Mouse (Mus musculus): ENCODE measurements around the gene Antxr1. TPM values are rescaled to one million over a fixed set of nuclear protein-coding genes. Genes with fewer than 3 reads are reported as not detected.

Antxr1 gene
- polyA plus RNA-seq, 1 experiment from 2014 or later, result 3.6 TPM

DNA sequence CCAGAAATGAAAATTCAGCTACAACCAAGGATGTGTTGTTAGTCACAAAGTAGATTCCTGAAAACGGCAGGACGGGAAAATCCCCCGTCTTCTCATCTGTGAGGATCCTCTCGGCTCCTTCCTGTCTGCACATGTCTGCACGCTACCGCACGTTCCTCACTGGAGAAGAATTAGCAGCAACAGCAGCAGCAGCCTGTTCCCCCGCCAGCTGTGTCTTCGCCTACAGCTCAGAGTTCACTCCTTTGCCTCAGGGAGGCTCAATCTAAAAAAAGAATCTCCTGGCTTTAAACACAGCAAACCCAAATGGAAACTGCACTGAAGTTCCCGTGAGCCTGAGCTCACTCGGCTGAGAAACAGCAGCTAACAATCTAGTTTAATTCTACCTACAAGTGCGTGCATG lies 148.6 kb downstream of the Antxr1 start:
- Histone ChIP-seq H3K9ac (no peak overlapping the region), H3K9me3 (replicated peaks) (no peaks in the 10 kb centered on the region), H3K27ac (ENCODE audit: poor library complexity, severe bottlenecking) (peak overlapping the region; percentile 52; the same call in 1 of the 2 replicates), H3K27me3 (replicated peaks) (no peaks in the 10 kb centered on the region), H3K4me1 (replicated peaks) (peaks cover 56% of the 10 kb centered on the region), H3K4me3 (no peak overlapping the region), H3K36me3 (0 out of 2 replicates have a peak, but pooled peaks cover 2% of the 10 kb centered on the region), H3K4me2 (peak overlapping the region; percentile 18)
- ATAC-seq (ENCODE audit: insufficient number of reproducible peaks, low FRiP score), result no peak
- 27% methylated on average over 12 of the region's 12 CpGs for WGBS

DNA sequence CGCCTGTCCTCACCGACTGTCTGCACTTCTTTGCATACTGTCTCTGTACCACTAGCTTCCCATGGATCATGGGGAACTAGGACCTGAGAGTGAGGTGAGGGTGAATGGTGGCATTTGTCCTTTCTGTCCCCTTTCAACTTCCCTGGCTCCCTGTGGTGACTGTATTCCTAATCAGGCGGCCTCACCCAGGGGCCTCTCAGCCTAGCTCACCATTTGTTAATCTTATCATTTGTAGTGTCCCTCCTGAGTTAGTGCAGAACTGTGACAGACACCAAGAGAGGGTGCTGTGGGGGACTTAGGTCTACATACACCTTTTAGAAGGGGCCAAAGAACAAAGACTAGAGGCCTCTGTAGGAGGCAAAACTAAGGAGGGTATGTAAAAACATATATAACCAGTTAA lies 151.2 kb downstream of the Antxr1 start:
- ATAC-seq (ENCODE audit: insufficient number of reproducible peaks, low FRiP score), result peak; percentile 83

DNA sequence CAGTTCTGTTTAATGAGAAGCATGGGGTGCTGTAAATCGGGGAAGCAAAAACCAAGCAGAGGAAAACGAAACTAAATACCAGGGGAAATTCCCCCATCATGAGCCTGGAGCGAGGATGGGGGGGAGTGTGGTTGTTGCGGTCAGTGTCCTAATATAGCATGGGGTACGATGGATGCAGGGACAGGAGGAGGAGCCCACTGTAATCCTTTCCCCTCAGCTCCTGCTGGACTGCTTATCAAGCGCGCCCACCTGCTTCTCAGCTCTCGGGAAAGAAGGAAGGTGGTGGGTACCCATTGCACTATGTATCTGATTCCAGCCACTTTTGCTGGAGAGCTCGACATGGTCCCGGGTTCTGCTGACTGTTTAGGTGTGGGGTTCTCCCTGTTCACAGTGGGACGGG lies 151.6 kb downstream of the Antxr1 start:
- ATAC-seq (ENCODE audit: insufficient number of reproducible peaks, low FRiP score), result peak; percentile 72
- H3K9ac ChIP-seq, result no peak overlapping the region
- H3K4me3 ChIP-seq, result peak overlapping the region; percentile 3; the same call in 1 of the 2 replicates

More for the DNA sequence above, 151.2 kb downstream of the Antxr1 start:
- peak overlapping the region; percentile 82 for H3K27ac ChIP-seq (ENCODE audit: poor library complexity, severe bottlenecking)
- peak overlapping the region; percentile 46 for H3K4me2 ChIP-seq
- no peaks in the 10 kb centered on the region for H3K27me3 ChIP-seq (replicated peaks)
- H3K36me3 ChIP-seq, result no peaks in the 10 kb centered on the region
- H3K9me3 ChIP-seq (replicated peaks), result no peaks in the 10 kb centered on the region
- H3K9ac ChIP-seq, result no peak overlapping the region
- H3K4me1 ChIP-seq (replicated peaks), result peaks cover 49% of the 10 kb centered on the region
- peak overlapping the region; percentile 3; the same call in 1 of the 2 replicates for H3K4me3 ChIP-seq
- WGBS, result 27% methylated on average over 3 of the region's 3 CpGs

DNA sequence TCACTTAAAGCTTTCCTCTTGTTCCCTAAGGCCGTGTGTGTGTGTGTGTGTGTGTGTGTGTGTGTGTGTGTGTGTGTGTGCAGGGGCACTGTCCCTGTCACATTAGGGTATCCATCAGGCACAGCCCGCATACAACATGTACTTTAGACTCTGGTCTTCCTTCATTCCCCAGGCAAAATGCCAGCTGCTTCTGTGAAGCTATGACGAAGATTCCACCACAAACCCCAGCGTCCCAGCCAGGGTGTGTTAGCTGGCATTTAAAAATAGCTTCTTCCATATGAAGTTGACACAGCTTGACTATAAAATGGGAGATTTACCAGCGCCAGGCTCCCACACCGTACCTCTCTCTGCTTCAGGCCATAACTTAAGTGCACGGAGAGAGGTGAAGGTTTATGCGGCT lies 152.5 kb downstream of the Antxr1 start:
- Histone ChIP-seq H3K9ac (no peak overlapping the region), H3K4me1 (replicated peaks) (peaks cover 49% of the 10 kb centered on the region), H3K27me3 (replicated peaks) (no peaks in the 10 kb centered on the region), H3K4me2 (no peak overlapping the region), H3K27ac (ENCODE audit: poor library complexity, severe bottlenecking) (peak overlapping the region; percentile 82), H3K4me3 (no peak overlapping the region), H3K36me3 (peaks cover 7% of the 10 kb centered on the region; the same call in 1 of the 2 replicates), H3K9me3 (replicated peaks) (no peaks in the 10 kb centered on the region)
- no peak for ATAC-seq (ENCODE audit: insufficient number of reproducible peaks, low FRiP score)
- WGBS, result 58% methylated on average over 8 of the region's 8 CpGs

More for the DNA sequence above, 151.6 kb downstream of the Antxr1 start:
- Histone ChIP-seq H3K4me1 (replicated peaks) (peaks cover 49% of the 10 kb centered on the region), H3K9me3 (replicated peaks) (no peaks in the 10 kb centered on the region), H3K4me2 (peak overlapping the region; percentile 46), H3K36me3 (peaks cover 2% of the 10 kb centered on the region; the same call in 1 of the 2 replicates), H3K27ac (ENCODE audit: poor library complexity, severe bottlenecking) (peak overlapping the region; percentile 82), H3K27me3 (replicated peaks) (no peaks in the 10 kb centered on the region)
- WGBS, result 51% methylated on average over 11 of the region's 11 CpGs

DNA sequence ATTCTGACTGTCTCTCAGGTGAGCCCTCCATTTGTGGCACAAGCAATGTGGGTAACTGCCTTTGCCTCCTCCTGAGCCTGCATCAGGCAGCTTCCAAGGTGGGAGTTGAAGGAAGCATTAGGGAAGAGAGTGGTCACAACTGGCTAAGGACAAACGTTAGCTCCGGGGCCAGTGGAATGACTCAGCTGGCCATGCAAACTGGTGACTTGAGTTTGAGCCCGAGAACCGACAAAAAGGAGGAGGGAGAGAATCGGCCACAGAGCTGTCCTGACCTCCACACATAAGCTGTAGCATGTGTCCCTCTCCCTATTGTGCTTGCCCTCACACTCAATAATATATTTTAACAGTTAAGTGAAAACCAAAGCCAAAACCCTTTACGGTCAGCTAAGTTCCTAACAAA lies 152.9 kb downstream of the Antxr1 start:
- Histone ChIP-seq H3K4me2 (no peak overlapping the region), H3K27me3 (replicated peaks) (no peaks in the 10 kb centered on the region), H3K9me3 (replicated peaks) (no peaks in the 10 kb centered on the region), H3K4me3 (no peak overlapping the region), H3K9ac (no peak overlapping the region), H3K27ac (ENCODE audit: poor library complexity, severe bottlenecking) (peak overlapping the region; percentile 82), H3K36me3 (peaks cover 7% of the 10 kb centered on the region; the same call in 1 of the 2 replicates), H3K4me1 (replicated peaks) (peaks cover 49% of the 10 kb centered on the region)
- ATAC-seq (ENCODE audit: insufficient number of reproducible peaks, low FRiP score), result no peak
- 77% methylated on average over 6 of the region's 6 CpGs for WGBS

DNA sequence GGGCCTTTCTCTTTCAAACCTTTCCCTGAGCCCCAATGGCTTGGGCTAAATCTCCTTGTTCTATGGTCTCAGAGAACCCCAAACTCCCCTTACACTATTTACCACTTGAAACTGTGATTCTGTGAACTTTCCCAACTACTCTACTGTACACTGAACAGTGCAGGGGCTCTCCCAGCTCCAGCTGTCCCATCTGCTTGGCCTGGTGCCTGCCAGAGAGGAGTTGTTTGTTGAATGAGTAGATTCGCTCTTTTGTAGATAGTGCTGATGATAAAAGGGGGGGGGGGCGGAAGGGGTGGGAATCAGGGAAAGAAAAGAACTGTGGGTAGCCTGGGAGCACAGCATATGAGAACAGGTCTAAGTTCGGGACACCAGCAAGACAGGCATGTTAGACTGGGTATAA lies 164.2 kb downstream of the Antxr1 start:
- WGBS, result 73% methylated on average over 3 of the region's 3 CpGs
- Histone ChIP-seq H3K4me1 (replicated peaks) (no peaks in the 10 kb centered on the region; the same call in 1 of the 2 replicates), H3K27me3 (replicated peaks) (no peaks in the 10 kb centered on the region), H3K9ac (no peak overlapping the region), H3K4me2 (no peak overlapping the region), H3K4me3 (no peak overlapping the region), H3K9me3 (replicated peaks) (no peaks in the 10 kb centered on the region), H3K27ac (ENCODE audit: poor library complexity, severe bottlenecking) (no peak overlapping the region), H3K36me3 (no peaks in the 10 kb centered on the region)
- ATAC-seq (ENCODE audit: insufficient number of reproducible peaks, low FRiP score), result no peak

DNA sequence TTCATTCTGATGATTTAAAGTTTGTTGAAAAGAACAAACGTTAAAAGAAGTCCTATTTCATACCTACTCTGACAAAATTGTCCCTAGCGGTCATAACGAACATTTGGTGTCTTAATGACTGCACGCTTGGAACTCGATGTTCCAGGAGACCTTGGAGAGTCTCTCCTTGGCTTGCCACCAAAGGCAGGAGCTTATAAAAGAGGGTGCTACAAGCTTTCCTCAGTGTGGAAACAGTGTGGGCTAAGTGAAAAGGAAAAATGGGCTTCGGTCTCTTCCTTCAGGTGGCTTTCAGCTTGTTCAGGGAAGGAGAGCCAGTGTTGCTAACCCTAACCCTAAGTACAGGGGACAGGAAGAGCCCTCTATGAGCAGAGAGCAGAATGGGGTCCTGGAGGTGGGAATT lies 164.7 kb downstream of the Antxr1 start:
- no peaks in the 10 kb centered on the region for H3K9me3 ChIP-seq (replicated peaks)
- no peak overlapping the region for H3K4me2 ChIP-seq
- no peak for ATAC-seq (ENCODE audit: insufficient number of reproducible peaks, low FRiP score)
- H3K9ac ChIP-seq, result no peak overlapping the region
- WGBS, result 89% methylated on average over 6 of the region's 6 CpGs
- H3K36me3 ChIP-seq, result no peaks in the 10 kb centered on the region
- no peak overlapping the region for H3K27ac ChIP-seq (ENCODE audit: poor library complexity, severe bottlenecking)
- H3K27me3 ChIP-seq (replicated peaks), result no peaks in the 10 kb centered on the region
- H3K4me1 ChIP-seq (replicated peaks), result peaks cover 4% of the 10 kb centered on the region; the same call in 1 of the 2 replicates
- no peak overlapping the region for H3K4me3 ChIP-seq

DNA sequence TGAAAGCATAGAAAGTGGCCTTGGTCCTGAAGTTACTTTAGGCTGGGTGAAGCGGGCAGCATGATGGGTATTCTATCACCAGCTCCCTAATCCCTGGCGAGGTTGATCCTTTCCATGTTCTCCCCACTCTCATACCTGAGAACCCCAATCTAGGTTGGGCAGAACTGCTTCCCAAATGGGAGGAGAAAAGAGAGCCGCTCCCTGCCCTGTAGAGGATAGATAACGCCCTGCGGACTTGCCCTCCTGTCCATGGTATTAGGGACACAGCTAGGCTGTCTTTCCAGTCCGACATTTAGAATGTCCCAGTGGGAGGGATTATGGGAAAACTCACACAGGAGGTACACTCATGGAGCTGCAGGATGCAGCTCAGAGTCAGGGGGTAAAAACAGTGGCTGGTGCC lies 165.3 kb downstream of the Antxr1 start:
- WGBS, result 81% methylated on average over 6 of the region's 6 CpGs

DNA sequence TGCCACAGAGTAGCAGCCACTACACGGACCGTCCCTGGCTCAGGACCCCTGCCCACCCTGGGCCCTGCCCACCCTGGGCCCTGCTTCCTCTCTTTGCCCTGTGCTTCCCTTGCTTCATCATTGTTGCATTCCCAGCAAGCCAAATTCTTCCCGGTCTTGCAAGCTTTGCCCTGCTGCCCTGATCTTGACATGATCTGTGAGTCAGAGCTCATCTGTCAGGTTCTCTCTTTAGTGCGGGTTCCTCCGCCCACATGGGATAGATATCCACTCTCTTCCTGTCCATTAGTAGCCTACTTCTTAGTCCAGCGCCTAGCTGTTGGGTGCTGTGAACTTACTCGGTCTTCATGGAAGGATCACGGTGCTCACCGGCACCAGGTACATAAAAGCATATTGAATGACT lies 167.6 kb downstream of the Antxr1 start:
- Histone ChIP-seq H3K27me3 (replicated peaks) (no peaks in the 10 kb centered on the region), H3K27ac (ENCODE audit: poor library complexity, severe bottlenecking) (no peak overlapping the region), H3K36me3 (no peaks in the 10 kb centered on the region), H3K4me3 (no peak overlapping the region), H3K9me3 (replicated peaks) (no peaks in the 10 kb centered on the region), H3K4me2 (no peak overlapping the region), H3K4me1 (replicated peaks) (peaks cover 4% of the 10 kb centered on the region; the same call in 1 of the 2 replicates), H3K9ac (no peak overlapping the region)
- WGBS, result 84% methylated on average over 9 of the region's 9 CpGs
- no peak for ATAC-seq (ENCODE audit: insufficient number of reproducible peaks, low FRiP score)

More for the DNA sequence above, 165.3 kb downstream of the Antxr1 start:
- no peak overlapping the region for H3K9ac ChIP-seq
- no peak overlapping the region for H3K4me2 ChIP-seq
- H3K27me3 ChIP-seq (replicated peaks), result no peaks in the 10 kb centered on the region
- no peaks in the 10 kb centered on the region for H3K9me3 ChIP-seq (replicated peaks)
- H3K4me3 ChIP-seq, result no peak overlapping the region
- peaks cover 4% of the 10 kb centered on the region; the same call in 1 of the 2 replicates for H3K4me1 ChIP-seq (replicated peaks)
- H3K36me3 ChIP-seq, result no peaks in the 10 kb centered on the region
- ATAC-seq (ENCODE audit: insufficient number of reproducible peaks, low FRiP score), result peak; percentile 80
- H3K27ac ChIP-seq (ENCODE audit: poor library complexity, severe bottlenecking), result no peak overlapping the region

DNA sequence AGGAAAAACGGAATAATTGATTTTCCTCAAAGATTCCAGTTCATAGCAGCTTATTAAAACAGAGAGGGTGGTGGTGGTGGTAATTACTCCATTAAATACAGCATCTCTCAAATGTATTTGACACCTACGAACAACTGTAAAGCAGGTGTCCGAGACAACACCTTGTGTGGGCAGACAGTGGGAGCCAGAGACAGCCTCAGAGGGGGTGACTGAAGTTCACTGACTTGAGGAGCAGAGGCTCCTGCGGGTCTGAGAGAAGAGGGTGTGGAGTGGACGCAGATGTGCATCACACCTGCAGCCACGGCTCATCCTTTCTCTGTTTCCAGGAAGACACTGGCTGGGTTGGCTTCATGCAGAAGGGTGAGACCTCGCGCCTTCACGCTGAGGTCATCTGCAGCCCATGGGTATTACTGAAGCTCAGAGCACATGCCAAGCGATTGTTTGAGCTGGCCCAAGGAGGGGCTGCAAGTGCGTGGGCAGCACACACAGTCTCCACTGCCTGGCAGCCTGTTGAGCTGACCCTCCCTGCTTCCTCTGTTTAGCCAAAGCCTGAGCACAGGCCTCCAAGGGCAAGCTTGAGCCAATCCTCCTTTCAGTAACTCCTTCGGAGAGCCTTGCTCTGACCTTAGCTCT lies 168.8 kb downstream of the Antxr1 start:
- H3K27ac ChIP-seq (ENCODE audit: poor library complexity, severe bottlenecking), result no peak overlapping the region
- ATAC-seq (ENCODE audit: insufficient number of reproducible peaks, low FRiP score), result no peak
- WGBS, result 85% methylated on average over 12 of the region's 12 CpGs

DNA sequence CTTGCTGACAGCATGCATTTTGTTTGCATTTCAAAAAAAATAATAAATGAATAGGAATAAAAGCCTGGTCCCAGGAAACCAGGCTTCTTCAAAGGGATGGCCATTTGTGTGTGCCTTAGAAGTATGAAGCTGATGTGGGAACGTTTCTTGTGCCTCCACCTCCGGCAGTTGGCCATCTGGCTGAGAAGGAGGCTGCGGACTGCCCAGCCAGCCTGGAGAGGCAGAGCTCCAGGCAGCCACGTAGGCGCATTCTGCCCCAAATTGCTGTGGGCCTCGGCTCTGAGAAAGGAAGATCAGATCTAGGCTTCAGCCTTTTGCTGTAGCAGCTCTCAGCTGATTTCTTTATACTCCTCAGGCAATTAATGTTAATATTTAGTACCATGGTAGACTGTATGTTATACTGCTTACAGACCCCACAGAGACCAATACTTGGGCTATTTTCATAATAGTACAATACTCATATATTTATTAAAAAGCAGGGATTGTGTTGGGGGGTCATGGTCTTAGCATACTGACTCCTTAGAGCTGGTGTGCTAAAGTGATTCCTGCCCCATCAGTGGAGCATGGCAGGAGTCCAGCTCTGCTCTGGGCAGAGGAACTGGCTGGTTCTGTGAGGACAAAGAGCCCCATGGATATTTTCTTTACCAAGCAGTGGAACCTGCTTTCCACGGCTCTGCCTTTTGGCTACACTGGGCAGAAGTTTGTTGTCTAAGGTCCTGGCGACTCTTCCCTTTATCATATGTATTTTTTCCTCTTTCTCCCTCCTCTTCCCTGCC lies 169.9 kb downstream of the Antxr1 start:
- H3K36me3 ChIP-seq, result no peaks in the 10 kb centered on the region
- no peak overlapping the region for H3K4me3 ChIP-seq
- H3K9me3 ChIP-seq (replicated peaks), result no peaks in the 10 kb centered on the region
- WGBS, result 67% methylated on average over 8 of the region's 8 CpGs
- H3K9ac ChIP-seq, result no peak overlapping the region; the same call in 1 of the 2 replicates
- H3K4me2 ChIP-seq, result no peak overlapping the region
- H3K4me1 ChIP-seq (replicated peaks), result peaks cover 13% of the 10 kb centered on the region
- no peak overlapping the region for H3K27ac ChIP-seq (ENCODE audit: poor library complexity, severe bottlenecking)
- ATAC-seq (ENCODE audit: insufficient number of reproducible peaks, low FRiP score), result no peak
- no peaks in the 10 kb centered on the region for H3K27me3 ChIP-seq (replicated peaks)

More for the DNA sequence above, 168.8 kb downstream of the Antxr1 start:
- Histone ChIP-seq H3K4me3 (no peak overlapping the region), H3K27me3 (replicated peaks) (no peaks in the 10 kb centered on the region), H3K4me2 (no peak overlapping the region), H3K9me3 (replicated peaks) (no peaks in the 10 kb centered on the region), H3K4me1 (replicated peaks) (peaks cover 7% of the 10 kb centered on the region; the same call in 1 of the 2 replicates), H3K9ac (no peak overlapping the region), H3K36me3 (no peaks in the 10 kb centered on the region)
